Mouse (Mus musculus): Measurements from ENCODE around the gene Prmt8. TPM values are rescaled to one million over a fixed set of nuclear protein-coding genes. Genes with fewer than 3 reads are reported as not detected.

Prmt8 gene
- total RNA-seq, 2 experiments from 2014 or later = 87.4 to 98.2 TPM

DNA sequence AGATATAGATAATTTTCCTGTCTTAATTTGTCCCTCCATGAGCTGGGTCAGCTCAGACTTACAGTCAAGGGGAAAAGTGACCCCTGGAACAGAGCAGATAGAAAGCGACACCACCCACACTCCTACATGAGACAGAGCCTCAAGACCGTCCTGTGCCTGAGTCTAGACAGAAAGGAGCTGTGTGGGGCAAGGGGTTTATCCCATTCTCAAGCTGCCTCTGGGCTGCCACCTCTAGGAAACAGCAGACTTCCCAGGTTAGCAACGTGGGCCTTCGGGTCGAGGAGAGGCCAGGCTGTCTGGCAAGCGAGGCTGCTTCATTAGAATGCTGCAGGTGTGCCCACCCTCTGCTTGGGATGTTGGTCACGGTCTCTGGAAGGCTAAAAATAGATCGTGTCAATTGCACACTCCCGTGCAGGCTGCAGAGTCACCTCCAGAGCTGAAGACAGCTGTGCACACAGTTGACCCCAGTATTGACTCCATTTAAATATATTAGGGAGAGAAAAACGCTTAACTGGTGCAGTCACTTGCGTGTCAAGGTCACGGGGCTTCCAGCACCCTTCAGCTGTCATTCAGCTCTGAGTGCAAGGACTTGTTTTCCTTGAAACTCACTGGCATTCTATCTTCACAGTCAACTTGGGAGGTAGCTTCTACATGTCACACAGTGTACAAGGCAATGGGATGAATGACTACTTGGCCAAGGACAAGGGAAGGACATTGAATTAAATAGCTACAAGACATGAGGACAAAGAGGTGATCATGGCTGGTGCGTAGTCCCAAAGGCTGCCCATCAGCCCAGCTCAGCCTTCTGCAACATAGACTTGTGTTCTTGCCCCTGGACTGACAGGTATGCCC lies 33.9 kb downstream of the Prmt8 start:
- intact Hi-C loops (cut with DNase I) = no loop called here
- Histone ChIP-seq H3K4me3 (no peak overlapping the region), H3K27ac (no peak overlapping the region)
- DNase-seq (ENCODE audit: extremely low spot score in 1 of 2, low spot score in 2 of 2) = no peak
- no peak for TF ChIP-seq CTCF (IDR thresholded peaks at IDR 0.05)

DNA sequence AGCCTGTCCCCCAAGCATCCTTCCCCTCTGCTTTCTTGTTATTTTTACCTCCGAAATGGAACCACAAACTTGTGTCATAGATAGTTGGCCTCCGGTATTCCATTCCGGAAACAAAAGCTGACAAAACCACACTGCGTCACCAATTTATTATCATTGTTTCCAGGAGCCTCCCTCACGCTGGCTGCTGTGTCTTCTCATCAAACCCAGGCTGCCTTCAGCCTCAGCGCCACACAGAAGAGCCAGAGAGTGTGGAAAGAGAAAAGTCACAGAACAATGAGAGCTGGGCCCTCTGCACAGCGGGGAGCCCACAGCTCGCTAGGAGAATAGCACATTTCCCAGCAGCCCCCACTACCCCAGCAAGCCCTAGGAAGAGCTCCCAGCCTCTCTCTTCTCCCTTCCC lies 46.1 kb downstream of the Prmt8 start:
- intact Hi-C loops (cut with DNase I) = no loop called here
- no peak for TF ChIP-seq CTCF (IDR thresholded peaks at IDR 0.05)
- Histone ChIP-seq H3K27ac (no peak overlapping the region), H3K4me3 (no peak overlapping the region)
- no peak for DNase-seq (ENCODE audit: extremely low spot score in 1 of 2, low spot score in 2 of 2)

DNA sequence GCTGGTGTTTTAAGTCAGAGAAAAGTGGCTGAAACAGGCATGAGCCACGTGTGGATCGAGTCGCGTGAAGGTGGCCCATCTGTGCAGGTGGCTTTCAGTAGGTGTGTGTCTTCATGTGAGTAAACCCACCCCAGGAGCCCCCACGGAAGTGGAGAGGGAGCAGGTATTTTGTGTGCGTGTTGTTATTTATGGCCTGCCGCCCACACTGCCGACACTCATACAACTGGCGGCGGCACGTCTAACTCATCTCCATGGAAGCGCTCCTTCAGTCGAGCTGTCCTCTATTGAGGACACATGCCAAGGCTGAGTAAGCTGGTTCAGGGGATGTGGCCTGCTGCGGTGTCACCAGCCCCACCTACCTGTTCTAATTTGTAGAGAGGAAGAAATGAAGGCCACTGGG lies 49.4 kb downstream of the Prmt8 start:
- Histone ChIP-seq H3K4me3 (no peak overlapping the region), H3K27ac (no peak overlapping the region)
- TF ChIP-seq CTCF (IDR thresholded peaks at IDR 0.05) = no peak
- intact Hi-C loops (cut with DNase I) = no loop called here
- peak; percentile 47 to 56 for DNase-seq (ENCODE audit: extremely low spot score in 1 of 2, low spot score in 2 of 2)

DNA sequence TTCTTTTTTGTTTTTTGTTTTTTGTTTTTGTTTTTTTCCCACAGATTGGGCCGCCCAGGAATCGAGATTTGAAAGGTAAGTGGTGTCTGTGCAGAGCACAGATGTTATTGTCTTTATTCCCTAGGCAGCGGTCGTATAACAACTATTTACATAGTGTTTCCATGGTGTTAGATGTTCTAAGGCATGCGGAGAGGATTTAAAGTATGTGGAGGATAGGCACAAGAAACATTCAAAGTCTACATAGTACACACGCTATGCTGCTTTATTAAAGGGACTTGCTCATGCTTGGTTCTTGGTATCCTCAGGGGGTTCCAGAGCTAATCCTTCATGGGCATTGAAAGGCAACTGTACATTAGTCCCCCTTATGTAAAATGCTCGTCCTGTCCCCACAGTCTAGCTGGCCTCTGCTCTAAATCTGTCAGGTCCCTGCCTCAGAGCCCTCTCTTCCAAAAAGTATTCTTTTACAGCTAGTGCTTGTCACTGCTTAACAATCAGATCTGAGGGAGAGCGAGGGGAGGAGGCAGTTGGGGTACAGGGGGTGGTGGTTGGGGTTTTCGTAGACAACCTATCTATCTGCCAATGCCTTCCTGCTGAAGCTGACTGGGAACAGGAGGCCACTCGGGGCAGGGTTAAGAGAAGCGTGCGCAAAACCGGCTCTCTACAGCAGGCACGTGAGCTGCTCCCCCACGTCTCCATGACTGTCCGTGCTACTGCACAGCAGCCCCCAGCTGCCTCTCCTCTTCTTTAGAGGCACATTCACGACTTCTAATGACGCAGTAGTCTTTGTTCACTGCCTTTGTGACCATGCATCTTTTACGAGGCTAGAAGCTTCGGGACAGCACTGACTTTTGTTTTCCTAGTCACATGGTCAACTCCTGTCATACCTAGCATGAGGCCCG lies 51.8 kb downstream of the Prmt8 start:
- H3K27ac ChIP-seq = no peak overlapping the region

DNA sequence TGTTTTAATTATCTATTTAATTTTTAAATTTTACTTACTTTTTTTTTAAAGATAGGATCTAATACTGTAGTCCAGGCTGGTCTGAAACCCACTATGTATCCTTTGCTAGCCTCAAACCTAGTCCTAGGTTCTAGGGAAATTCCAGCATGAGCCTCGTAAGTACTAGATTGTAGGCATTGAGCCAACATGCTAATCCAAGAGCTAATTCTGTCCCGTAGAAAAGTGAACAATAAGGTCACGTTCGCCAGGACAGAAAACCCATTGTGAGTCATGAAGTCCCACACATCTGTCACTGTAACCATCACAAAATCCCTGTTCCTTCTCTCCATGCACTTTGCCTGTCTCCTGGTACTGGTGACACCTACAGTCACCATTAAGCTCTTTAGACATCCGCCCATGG lies 53.8 kb downstream of the Prmt8 start:
- TF ChIP-seq CTCF (IDR thresholded peaks at IDR 0.05) = no peak
- DNase-seq (ENCODE audit: extremely low spot score in 1 of 2, low spot score in 2 of 2) = no peak
- Histone ChIP-seq H3K4me3 (no peak overlapping the region), H3K27ac (no peak overlapping the region)
- intact Hi-C loops (cut with DNase I) = no loop called here

More for the DNA sequence above, 51.8 kb downstream of the Prmt8 start:
- DNase-seq (ENCODE audit: extremely low spot score in 1 of 2, low spot score in 2 of 2) = no peak
- no peak for TF ChIP-seq CTCF (IDR thresholded peaks at IDR 0.05)
- intact Hi-C loops (cut with DNase I) = no loop called here
- no peak overlapping the region for H3K4me3 ChIP-seq

DNA sequence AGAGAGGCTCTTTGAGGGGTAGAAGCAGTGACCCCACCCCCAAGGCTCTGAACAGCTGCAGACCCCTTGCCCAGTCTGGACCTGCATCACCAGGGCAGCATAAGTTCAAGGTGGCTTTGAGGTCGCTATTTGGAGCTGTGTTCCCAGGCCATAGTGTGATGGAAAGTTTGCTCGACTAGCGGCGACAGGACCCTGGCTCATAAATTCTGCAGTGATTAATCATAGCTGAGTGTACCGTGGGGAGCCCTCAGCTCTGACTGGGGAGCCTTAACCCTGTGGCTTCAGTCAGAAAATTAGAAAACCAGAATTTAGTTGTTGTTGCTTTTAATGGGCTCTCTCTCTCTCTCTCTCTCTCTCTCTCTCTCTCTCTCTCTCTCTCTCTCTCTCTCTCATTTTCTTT lies 54.4 kb downstream of the Prmt8 start:
- no peak overlapping the region for H3K27ac ChIP-seq
- no peak for DNase-seq (ENCODE audit: extremely low spot score in 1 of 2, low spot score in 2 of 2)
- intact Hi-C loops (cut with DNase I) = no loop called here
- no peak for TF ChIP-seq CTCF (IDR thresholded peaks at IDR 0.05)
- H3K4me3 ChIP-seq = no peak overlapping the region

DNA sequence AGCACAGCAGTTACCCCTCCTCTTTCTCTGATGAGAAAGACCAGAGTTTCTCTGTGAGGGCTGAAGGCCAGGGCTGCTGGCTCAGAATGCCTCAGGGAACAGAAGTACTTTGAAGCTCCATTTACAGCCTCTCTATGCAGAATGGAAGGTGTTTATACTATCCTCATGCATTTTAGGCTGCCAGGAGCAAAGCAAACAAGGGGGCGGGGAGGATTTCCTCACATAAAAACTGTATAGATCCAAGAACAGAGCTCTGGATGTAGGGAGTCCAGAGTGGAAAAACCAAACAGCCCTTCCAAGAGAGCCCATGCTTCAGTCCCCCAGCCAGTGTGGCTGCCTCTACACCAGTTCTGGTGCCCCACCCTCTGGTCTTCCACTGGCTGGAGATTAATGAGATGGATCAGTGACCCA lies 61.0 kb downstream of the Prmt8 start:
- Histone ChIP-seq H3K27ac (no peak overlapping the region), H3K4me3 (no peak overlapping the region)
- intact Hi-C loops (cut with DNase I) = no loop called here
- TF ChIP-seq CTCF (IDR thresholded peaks at IDR 0.05) = no peak
- no peak for DNase-seq (ENCODE audit: extremely low spot score in 1 of 2, low spot score in 2 of 2)

DNA sequence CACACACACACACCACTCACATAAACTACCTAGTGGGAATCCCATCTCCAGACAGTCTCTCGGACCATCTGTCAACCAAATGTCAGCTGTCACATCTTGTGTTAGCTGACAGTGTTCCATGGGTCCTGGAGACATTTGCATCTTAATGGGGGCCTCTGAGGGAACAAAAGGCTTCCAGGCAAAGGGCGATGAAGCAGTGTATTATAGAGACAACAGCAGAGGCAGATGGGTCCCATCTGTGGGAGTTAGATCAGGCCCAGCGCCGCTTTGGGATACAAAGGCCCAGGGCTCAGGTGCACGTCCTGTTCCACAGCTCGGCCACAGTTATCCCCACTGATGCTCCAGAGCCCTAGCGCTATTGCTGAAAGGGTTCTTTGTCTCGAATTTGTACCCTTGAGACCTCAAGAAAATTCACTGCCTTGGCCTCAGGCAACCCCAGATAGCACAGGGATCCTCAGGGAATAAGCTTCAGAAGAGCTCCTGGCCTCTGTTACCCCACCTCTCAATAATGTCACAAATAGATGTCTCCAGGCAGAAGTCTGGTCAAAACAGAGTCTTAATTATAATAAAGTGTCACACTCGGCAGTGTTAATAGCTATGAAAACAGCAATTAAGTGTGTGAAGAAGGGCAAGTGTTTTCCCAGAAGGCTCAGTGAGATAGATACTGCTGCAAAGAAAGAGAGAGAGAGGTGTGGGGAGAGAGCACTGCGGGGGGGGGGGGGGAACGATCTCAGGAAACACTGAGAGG lies 68.1 kb downstream of the Prmt8 start:
- intact Hi-C loops (cut with DNase I) = no loop called here
- no peak overlapping the region for H3K4me3 ChIP-seq
- TF ChIP-seq CTCF (IDR thresholded peaks at IDR 0.05) = no peak
- H3K27ac ChIP-seq = no peak overlapping the region
- no peak for DNase-seq (ENCODE audit: extremely low spot score in 1 of 2, low spot score in 2 of 2)

DNA sequence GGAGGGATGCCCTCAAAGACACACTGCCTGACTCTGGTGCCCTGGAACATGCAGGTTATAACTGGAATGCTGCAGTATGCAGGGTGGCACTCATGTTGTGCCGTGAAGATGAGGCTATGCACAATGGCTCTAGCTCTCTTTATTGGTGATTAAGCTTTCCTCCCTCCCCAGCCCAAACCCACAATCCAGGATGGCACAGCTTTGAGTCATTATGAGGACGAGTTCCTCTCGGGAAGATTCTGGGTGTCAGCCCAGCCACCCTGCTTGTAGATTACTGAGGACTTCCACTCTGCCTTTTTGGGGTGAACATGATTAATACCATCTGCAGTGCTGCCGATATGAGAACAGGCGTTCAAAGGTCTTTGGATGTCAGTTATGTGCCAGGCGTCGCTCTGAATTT lies 75.6 kb downstream of the Prmt8 start:
- no peak for DNase-seq (ENCODE audit: extremely low spot score in 1 of 2, low spot score in 2 of 2)
- no peak for TF ChIP-seq CTCF (IDR thresholded peaks at IDR 0.05)
- Histone ChIP-seq H3K4me3 (no peak overlapping the region), H3K27ac (no peak overlapping the region; the same call in 1 of the 2 replicates)
- intact Hi-C loops (cut with DNase I) = no loop called here

DNA sequence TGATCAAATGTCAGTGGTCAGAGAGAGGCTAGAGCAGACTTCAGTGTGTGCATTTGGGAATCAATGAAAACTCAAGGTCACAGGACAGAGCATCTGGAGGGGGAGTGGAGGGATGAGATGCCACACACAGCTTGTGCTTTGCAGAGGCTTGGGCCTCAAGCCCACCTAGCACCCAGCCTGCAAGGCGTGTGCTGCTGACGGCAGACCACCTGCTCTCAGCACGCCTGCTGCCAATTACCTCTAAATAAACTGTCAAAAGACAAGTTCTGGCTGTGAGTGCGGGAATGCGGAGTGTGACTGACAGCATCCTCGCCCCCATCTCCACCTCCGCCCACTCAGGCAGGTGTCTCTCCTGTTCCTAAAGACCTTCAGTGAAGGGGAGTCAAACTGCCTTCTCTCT lies 77.0 kb downstream of the Prmt8 start:
- no peak for TF ChIP-seq CTCF (IDR thresholded peaks at IDR 0.05)
- H3K4me3 ChIP-seq = no peak overlapping the region
- intact Hi-C loops (cut with DNase I) = no loop called here
- H3K27ac ChIP-seq = no peak overlapping the region
- no peak for DNase-seq (ENCODE audit: extremely low spot score in 1 of 2, low spot score in 2 of 2)

DNA sequence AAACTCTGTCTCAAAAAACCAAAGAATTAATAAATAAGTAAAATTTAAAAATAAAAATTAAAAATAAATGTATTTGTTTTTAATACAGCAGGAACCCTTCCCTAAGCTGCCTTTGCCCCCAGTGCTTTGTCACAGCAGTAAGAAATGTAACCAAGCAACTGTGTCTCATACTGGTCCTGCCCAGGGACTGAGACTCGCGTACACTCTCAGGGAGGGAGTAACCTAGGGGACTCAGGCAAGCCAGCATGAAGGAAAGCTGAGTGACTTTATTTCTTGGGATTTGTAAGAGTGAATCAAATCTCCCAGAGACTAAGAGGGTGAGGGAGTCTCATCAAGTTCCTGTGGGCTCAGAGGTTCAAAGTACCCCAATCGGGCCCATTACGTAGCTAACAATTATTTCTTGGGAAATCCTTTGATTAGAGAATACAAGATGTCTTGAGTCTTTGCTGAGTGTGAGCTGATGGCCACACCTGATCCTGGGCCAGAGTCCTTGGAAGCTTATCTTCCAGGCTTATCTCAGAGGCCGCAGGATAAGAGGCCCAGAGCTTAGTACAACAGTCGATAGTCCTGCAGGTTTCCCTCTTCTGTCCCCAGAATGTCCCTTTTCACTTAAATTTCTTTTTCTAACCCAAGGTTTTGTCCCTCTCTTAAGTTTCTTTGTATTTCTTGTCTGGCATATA lies 82.0 kb downstream of the Prmt8 start:
- intact Hi-C loops (cut with DNase I) = no loop called here
- no peak for DNase-seq (ENCODE audit: extremely low spot score in 1 of 2, low spot score in 2 of 2)

More for the DNA sequence above, 82.0 kb downstream of the Prmt8 start:
- TF ChIP-seq CTCF (IDR thresholded peaks at IDR 0.05) = no peak
- Histone ChIP-seq H3K4me3 (no peak overlapping the region), H3K27ac (no peak overlapping the region)
